Mouse (Mus musculus) liver, adult 2 months (tissue): ENCODE results near the gene Rbms1. TPM values are rescaled to one million over a fixed set of nuclear protein-coding genes. Genes with fewer than 3 reads are reported as not detected.

Experiments used
- DNase-seq: peaks from one replicate; pipeline ENCODE4 v3.0.0-alpha.2; 2011; ENCODE audit warnings: low read depth, low spot score; ENCODE audit errors: extremely low read depth
- H3K27ac ChIP-seq: fragments of 200-500 bp; replicated peaks from 2 replicates; pipeline ENCODE4 v1.5.1; 2012; ENCODE audit warnings: low read depth, mild to moderate bottlenecking, control low read depth, inconsistent platforms, low read length; ENCODE audit not compliant: insufficient read depth
- H3K27me3 ChIP-seq: fragments of 200-500 bp; 2 replicates; pipeline ENCODE4 v1.6.1; 2012; ENCODE audit warnings: mild to moderate bottlenecking, moderate library complexity, low read length, inconsistent platforms; ENCODE audit not compliant: control insufficient read depth, insufficient read depth
- H3K36me3 ChIP-seq: fragments of 200-500 bp; 2 replicates; pipeline ENCODE4 v1.6.1; 2012; ENCODE audit warnings: low read length, inconsistent platforms; ENCODE audit not compliant: control insufficient read depth, insufficient read depth
- H3K4me1 ChIP-seq: fragments of 200-500 bp; 2 replicates; pipeline ENCODE4 v1.6.1; 2011; ENCODE audit warnings: low read length; ENCODE audit not compliant: control insufficient read depth, insufficient read depth
- H3K4me3 ChIP-seq: fragments of 200-500 bp; 2 replicates; pipeline ENCODE4 v1.5.1; 2011; ENCODE audit warnings: low read depth, mild to moderate bottlenecking, control low read depth, low read length, moderate library complexity; ENCODE audit not compliant: insufficient read depth
- H3K79me2 ChIP-seq: fragments of 200-500 bp; 2 replicates; pipeline ENCODE4 v1.6.1; 2012; ENCODE audit warnings: inconsistent platforms, mild to moderate bottlenecking, low read length, moderate library complexity; ENCODE audit not compliant: control insufficient read depth, insufficient read depth
- H3K9ac ChIP-seq: fragments of 200-500 bp; 2 replicates; pipeline ENCODE4 v1.6.1; 2012; ENCODE audit warnings: low read depth, mild to moderate bottlenecking, control low read depth, inconsistent platforms, low read length
- CTCF ChIP-seq: fragments of 200-500 bp; IDR thresholded peaks from 2 replicates; pipeline ENCODE4 v1.5.1; 2011; ENCODE audit warnings: low read depth, low read length, control low read depth
- POLR2A ChIP-seq: fragments of 200-500 bp; IDR thresholded peaks from 2 replicates; pipeline ENCODE4 v1.6.1; 2011; ENCODE audit warnings: low read length, control low read depth; ENCODE audit not compliant: insufficient read depth; ENCODE audit errors: extremely low read depth
- WGBS: fragments of 180-500 bp; shearing (Covaris S2); methylation state at CpG from one replicate; pipeline ENCODE4 v1.1.7; 2018; 5-methylcytosine and 5-hydroxymethylcytosine counted together
- polyA plus RNA-seq: library from polyadenylated mRNA; depleted of rRNA; stranded (reverse); fragments of >200 nt; gene quantifications from 2 replicates; pipeline ENCODE4 v1.2.3, GENCODE M21; 2012
- total RNA-seq: library from RNA; depleted of rRNA; stranded (reverse); fragments of >200 nt; gene quantifications from 2 replicates; pipeline ENCODE4 v1.2.3, GENCODE M21; 2014

Gene Rbms1
- total and polyA plus RNA-seq, 2 experiments: 25.8 to 54.6 TPM

DNA sequence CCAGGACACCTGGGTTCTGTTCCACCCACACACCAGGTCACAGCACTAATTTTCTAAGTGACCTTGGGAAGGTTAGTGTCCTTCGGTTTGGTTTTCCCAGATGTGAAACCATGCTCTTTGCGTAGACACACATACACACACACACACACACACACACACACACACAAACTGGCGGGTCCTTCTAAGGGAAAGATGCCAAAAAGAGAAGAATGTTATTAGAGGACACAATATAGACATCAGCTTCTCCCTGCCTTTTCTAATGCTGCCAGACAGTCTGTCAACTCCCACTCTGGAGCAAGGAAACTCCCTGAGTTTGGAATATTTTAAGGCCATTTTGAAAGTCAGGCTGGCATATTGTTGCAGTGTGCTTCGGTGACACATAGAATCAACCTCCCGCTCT is 624 bp upstream of the Rbms1 start:
- peak overlapping the region; percentile 97 for H3K27ac ChIP-seq
- no peak for TF ChIP-seq CTCF
- TF ChIP-seq POLR2A: no peak
- 25% methylated on average over 5 of the region's 5 CpGs for WGBS

DNA sequence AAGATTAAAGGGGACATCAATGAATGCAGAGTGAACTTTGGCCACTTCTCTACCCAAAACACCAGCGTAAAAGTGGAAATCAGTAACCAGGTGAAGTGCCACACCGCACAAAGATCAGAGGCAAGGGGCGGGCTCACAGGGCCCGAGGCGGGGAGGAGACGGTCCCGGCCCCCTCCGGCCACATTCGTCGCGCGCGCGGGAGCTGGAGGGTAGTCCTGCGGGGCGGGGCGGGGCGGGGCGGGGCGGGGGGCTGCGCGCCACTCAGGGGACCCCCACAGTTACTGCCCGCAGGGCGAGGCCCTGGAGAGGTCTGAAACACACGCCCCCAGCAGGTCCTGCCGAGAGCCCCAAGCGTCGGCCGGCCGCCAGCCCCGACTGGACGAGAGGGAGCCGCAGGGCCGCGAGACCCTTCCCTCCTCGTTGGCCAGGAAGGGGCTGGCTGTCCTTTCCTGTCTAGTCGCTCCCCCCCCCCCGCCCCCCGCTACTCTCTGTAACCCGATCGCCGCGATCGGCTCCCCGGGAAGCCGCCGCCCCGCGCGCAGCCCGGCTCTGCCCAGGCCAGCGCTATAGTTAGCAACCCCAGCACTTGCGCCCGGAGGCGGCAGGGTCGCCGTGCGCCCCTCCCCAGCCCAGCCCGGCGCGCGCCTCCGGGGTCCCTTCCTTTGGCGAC is 856 bp downstream of the Rbms1 start:
- Histone ChIP-seq H3K27me3 (no peaks in the 10 kb centered on the region), H3K27ac (peak overlapping the region; percentile 97), H3K36me3 (no peaks in the 10 kb centered on the region), H3K4me3 (peak overlapping the region; percentile 93), H3K79me2 (peaks cover 3% of the 10 kb centered on the region; the same call in 1 of the 2 replicates), H3K9ac (peak overlapping the region; percentile 97), H3K4me1 (peaks cover 5% of the 10 kb centered on the region; the same call in 1 of the 2 replicates)
- 1% methylated on average over 48 of the region's 64 CpGs for WGBS
- DNase-seq: peak; percentile 96
- TF ChIP-seq POLR2A (no peak), CTCF (no peak)

More for the DNA sequence above, 624 bp upstream of the Rbms1 start:
- Histone ChIP-seq H3K9ac (peak overlapping the region; percentile 97), H3K36me3 (no peaks in the 10 kb centered on the region), H3K4me1 (peaks cover 5% of the 10 kb centered on the region; the same call in 1 of the 2 replicates), H3K4me3 (peak overlapping the region; percentile 93; the same call in 1 of the 2 replicates), H3K79me2 (peaks cover 3% of the 10 kb centered on the region; the same call in 1 of the 2 replicates), H3K27me3 (no peaks in the 10 kb centered on the region)
- peak; percentile 60 for DNase-seq

DNA sequence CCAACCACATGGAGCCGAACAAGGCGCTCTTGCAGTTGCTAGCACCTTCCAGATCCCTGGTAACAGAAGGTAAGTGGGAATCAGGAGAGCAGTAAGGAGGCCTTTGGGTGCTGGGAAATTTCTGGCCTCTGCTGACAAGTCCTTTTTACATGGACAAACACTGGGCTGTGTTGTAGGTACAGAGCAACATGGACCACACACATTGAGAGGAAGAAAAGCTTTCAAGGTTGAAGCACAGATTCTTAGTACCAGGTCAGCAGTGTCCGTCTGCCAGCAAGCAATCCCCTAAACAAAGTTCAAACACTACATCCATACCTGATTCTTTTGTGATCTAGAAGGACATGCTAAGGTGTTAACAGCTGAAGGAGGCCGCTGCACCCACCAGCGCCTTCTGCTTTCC is 1.7 kb downstream of the Rbms1 start:
- 54% methylated on average over 5 of the region's 5 CpGs for WGBS
- no peaks in the 10 kb centered on the region for H3K36me3 ChIP-seq
- H3K4me3 ChIP-seq: peak overlapping the region; percentile 16; the same call in 1 of the 2 replicates
- H3K79me2 ChIP-seq: peaks cover 7% of the 10 kb centered on the region
- no peaks in the 10 kb centered on the region for H3K27me3 ChIP-seq
- TF ChIP-seq CTCF (no peak), POLR2A (no peak)
- H3K9ac ChIP-seq: peak overlapping the region; percentile 23
- peaks cover 5% of the 10 kb centered on the region; the same call in 1 of the 2 replicates for H3K4me1 ChIP-seq
- DNase-seq: peak; percentile 43
- H3K27ac ChIP-seq: peak overlapping the region; percentile 57

DNA sequence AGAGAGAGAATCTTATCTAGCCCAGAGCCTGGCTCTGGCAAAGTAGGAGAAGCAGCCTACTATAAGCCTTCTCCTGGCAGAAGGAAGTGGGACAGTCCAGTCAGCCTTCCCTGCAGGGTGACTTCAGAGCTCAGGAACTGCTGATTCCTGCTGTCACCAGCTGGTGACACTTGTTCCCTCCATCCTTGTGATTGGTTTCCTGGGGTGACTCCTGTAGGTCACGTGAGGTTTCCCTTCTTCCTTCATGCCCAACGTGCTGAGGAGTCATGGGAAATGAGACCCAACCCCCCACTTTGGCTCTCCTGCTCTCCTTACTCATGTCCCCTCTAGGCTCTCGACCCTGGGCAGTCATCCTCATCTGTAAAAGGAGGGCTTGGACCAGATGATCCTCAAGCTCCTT is 14.8 kb downstream of the Rbms1 start:
- no peak for TF ChIP-seq CTCF
- TF ChIP-seq POLR2A: no peak
- Histone ChIP-seq H3K9ac (no peak overlapping the region), H3K36me3 (no peaks in the 10 kb centered on the region; the same call in 1 of the 2 replicates), H3K4me3 (no peak overlapping the region), H3K27ac (no peak overlapping the region), H3K27me3 (no peaks in the 10 kb centered on the region), H3K79me2 (peaks cover 9% of the 10 kb centered on the region; the same call in 1 of the 2 replicates), H3K4me1 (no peaks in the 10 kb centered on the region)
- WGBS: 67% methylated on average over 3 of the region's 3 CpGs
- DNase-seq: no peak

DNA sequence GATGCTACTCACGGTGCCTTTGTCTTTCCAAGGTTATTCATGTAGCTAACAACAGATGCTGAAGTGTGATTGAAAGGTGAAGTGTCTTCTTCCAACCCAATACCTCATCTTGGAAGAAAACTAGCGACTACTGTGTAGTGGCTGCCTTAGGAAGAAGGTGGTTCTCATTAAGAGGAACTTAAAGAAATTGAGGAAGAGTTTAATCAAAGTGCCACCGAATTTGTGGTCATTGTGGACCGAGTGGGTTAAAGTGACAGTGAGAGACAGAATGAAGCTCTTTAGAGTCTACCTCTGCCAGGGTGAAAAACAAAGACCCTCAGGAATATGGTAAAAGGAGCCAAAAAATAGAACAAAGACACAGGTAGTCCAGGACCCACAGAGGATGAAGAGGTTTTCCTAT is 15.2 kb downstream of the Rbms1 start:
- H3K79me2 ChIP-seq: peaks cover 8% of the 10 kb centered on the region; the same call in 1 of the 2 replicates
- H3K27ac ChIP-seq: no peak overlapping the region
- H3K27me3 ChIP-seq: no peaks in the 10 kb centered on the region
- TF ChIP-seq POLR2A (no peak), CTCF (no peak)
- no peak overlapping the region for H3K4me3 ChIP-seq
- DNase-seq: no peak
- no peak overlapping the region for H3K9ac ChIP-seq
- H3K36me3 ChIP-seq: no peaks in the 10 kb centered on the region; the same call in 1 of the 2 replicates
- no peaks in the 10 kb centered on the region for H3K4me1 ChIP-seq
- 86% methylated on average over 4 of the region's 4 CpGs for WGBS
